Mouse (Mus musculus): ENCODE measurements around the gene Srebf2.

DNA sequence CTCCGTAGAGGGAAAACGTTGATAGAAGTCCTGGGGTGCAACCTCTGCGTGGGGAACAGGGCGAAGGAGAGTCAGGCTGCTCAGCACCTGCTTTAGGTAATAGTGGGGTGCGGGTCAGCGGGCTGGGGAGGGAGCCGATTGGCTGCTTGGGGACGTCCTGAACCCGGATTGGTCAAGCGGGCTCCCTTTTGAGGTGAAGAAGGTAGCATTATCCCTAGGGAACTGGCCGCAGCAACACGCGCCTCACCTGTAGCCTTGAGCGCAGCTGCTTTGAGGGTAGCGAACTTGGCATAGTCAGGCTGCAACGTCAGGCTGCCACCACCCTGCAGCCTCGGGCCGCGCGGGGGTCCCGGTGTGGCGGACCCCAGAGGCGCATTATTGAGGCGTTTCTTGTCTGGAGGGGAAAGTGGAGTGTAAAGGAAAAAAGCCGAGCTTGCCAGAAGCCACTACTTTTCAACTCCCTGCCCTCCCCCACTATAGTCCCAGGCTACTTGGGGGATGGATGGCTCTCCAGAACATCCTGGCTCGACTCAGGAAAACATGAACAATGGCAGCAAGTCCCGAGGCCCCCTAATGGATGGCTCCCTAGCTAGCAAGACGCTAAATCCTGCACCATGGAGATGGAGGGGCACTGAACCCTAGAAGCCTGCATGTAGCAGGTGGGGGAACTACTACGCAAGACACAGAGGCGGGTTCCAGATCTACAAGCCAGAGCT is 60.7 kb downstream of the Srebf2 start:
- TF ChIP-seq E2F4 (IDR thresholded peaks at IDR 0.05; ENCODE audit: insufficient read depth), result no peak
- peak; percentile 5 for TF ChIP-seq POLR2A (IDR thresholded peaks at IDR 0.05; ENCODE audit: insufficient read length, low read depth)
- TF ChIP-seq MAX (IDR thresholded peaks at IDR 0.05; ENCODE audit: low read depth), result no peak
- no peak for TF ChIP-seq SRF (IDR thresholded peaks at IDR 0.05; ENCODE audit: control insufficient read depth, insufficient read length, low read depth)
- TF ChIP-seq CEBPB (IDR thresholded peaks at IDR 0.05; ENCODE audit: insufficient read depth, poor library complexity, severe bottlenecking), result no peak
